Mouse (Mus musculus) natural killer cell, adult 2 months (primary cell): Measurements from ENCODE around the gene Rad1.
"Not testable (repeated sequence)": the region's sequence is repeated elsewhere in the genome, so short reads cannot be mapped to it uniquely, and the experiment has no call there.

Experiments
- DNase-seq, 2 experiments: peaks; one replicate each; pipeline ENCODE4 v3.0.0; 2022; ENCODE audit warnings: low spot score in 2 of 2

Rad1 gene

DNA sequence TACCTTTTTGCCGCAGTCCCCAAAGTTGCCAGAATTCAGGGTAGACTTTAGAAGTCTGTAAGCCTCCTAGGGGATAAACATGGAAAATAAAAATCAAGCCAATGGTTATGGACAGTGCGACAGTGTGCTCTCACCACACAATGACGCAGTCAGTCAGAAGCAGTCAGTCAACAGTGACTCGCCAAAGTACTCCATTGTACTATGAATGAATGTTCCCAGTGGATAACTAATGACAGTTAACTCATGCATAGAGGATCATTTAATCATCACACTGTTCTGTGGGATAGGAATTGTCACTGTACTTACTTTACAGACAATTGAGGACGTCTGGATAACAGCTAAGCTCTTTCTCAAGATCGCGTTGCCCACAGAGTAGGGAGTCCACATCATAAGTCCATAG is 29.3 kb downstream of the Rad1 start:
- DNase-seq, result no peak

DNA sequence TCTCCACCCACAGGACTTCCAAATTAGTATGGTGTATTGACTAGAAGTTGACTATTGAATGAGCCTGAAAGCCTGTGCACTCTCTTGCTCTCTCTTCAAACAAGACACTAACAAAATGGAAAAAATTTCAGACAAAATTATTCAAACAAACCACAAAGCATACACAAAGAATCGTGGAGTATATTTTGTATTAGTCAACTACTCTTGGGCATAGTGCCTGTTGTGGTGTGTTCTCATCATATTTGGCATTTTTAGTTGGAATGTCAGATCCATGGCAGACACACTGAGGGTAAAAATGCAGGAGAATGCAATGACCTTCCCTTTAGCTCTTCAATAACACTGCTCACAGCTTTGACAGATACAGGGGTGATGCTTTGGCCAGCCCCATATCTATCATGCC is 40.1 kb downstream of the Rad1 start:
- DNase-seq, result no peak

DNA sequence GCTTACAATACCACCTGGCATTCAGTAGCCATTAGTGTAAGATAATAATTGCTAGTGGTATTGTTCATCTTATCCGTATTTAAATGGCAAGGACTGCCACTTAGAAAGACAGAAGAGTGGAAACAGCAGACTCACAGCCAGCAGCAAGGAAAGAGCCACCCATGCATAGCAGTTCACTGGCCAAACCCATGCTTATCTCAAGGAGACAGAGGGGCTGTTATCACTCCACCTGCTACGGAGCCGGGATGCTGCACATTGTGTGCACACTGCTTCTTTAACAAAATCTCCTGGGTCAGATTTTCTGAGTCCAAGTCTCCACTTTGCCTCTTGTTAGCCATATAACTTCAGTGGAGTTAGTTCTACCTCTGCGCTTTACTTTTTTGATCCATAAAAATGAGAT is 45.5 kb downstream of the Rad1 start:
- DNase-seq, result no peak

DNA sequence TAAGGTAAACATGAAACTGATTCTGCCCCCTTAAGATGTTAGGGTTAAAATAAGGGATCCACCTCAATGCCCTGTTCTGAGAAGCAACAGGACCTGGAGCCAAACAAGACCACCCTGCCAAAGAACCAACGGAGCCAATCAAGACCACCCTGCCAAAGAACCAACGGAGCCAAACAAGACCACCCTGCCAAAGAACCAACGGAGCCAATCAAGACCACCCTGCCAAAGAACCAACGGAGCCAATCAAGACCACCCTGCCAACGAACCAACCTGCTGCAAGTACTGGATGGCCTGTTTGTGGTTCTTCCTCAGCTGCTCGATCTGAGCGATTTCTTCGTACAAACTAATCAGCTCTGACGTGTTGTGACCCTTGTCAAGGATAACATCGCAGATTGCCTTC is 47.5 kb downstream of the Rad1 start:
- DNase-seq, result not testable (repeated sequence)

DNA sequence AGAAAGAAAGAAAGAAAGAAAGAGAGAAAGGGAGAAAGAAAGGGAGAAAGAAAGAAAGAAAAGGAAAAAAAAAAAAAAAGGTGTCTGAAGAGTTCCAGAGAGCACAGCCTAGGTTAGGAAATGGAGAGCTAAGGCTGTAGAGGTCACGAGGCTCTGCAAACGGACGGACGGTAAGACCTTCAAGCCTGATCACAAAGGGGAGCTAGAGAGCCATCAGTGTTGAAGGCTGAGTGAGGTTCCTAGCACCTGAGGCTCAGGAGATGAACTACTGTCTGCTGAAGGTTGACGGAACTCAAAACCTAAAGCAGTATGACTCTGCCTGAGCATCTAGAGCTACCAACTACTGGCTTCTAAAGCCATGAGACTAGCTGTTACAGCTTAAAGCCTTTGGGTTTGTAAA is 48.8 kb downstream of the Rad1 start:
- no peak for DNase-seq

DNA sequence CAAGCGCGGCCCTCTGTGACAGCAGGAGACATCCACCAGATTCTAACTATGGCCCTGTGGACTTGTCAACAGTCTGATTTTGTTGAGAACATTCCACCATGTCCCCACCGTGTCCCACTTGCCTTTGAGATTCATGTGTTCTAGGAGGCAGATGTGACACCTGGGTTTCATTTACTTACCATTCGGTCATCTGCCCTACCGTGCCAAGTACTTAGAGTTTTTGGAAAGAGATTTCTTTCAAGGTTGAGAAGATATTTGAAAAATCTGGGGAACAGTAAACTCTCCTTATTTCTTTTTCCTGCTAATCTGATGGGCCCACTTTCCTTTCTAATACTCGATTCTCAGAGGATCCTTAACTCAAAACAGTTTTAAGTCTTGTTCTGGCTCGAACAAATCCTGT is 50.2 kb downstream of the Rad1 start:
- no peak for DNase-seq

DNA sequence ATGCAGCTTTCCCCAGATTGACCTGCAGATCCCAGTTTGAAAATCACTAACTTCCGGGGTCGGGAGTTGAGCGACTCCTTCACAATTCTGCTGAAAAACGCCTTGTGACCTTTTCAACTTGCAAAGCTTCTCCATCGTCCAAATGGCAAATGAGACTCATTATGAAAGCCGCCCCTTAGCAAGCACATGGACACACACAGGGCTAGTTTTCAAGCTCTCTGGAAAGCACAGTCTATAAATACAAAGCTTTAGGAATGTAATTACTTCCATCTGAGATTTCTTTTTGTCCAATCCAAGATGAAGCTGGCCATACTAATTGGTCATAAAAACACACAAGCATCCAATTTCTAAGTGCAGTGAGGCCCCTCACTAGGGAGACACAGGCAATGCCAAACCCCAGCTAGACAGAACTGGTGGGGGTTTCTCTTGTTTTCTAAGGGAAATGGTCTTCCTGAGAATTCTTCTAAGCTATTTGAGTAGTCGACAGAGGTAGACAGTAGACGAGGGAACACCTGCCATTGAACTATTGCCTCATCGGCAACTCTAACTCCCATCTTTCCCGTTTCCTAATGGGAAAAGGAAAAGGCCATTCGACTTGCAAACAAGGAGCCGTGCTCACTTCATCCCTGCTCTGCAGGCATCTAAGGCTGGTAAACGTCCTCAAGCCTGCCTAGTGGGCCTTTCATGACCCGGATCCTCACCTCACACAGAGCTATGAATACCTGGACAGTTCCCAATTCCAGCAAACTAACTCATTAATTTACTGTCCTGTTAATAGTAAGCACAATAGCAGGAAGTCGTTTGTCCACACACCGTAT is 54.7 kb downstream of the Rad1 start:
- DNase-seq, result no peak
